Mouse (Mus musculus) heart, adult 11 months (tissue): ENCODE measurements around the gene Evi5l.

Source experiments
- DNase-seq: peaks from one replicate; pipeline ENCODE4 v3.0.0; 2022

Gene Evi5l

GRCm38 (mm10) chr8:4239193-4239890 is 73.0 kb downstream of the Evi5l start:
- DNase-seq: peak; percentile 92

DNA sequence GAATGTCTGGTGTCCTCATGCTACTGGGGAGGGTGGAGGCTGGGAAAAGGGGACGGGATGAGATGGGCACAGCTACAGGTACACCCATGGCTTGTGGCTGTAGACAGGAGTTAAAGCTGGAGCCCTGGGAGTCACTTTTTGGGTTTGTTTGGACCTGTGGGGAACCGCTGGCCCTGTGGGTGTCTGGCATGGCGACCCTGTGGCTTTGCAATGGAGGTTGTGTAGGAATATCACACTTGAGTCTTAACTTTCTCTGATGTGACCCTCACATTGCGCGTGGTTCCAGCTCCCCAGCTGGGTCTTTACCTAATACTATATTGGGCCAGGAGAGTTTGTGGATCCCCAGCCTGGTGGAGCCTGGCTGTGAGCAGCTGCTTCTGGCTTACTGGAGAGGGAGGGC is 78.7 kb downstream of the Evi5l start:
- DNase-seq: peak; percentile 90

DNA sequence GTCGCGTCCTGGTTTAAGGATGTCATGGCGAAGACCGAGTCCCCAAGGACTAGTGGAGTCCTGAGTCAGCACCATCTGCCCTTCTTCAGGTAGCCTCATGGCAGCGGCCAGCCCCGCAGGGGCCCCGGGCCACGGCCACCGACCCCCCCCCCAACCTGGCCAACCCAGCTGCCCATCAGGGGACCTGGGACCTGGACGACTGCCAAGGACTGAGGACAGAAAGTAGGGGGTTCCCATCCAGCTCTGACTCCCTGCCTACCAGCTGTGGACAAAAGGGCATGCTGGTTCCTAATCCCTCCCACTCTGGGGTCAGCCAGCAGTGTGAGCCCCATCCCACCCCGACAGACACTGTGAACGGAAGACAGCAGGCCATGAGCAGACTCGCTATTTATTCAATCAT is 79.4 kb downstream of the Evi5l start:
- DNase-seq: peak; percentile 91

- DNase-seq: peak; percentile 70
These were observed 80.9 kb downstream of the Evi5l start for GRCm38 (mm10) chr8:4247241-4247640.

GRCm38 (mm10) chr8:4247951-4248540 is 81.7 kb downstream of the Evi5l start, which contains the start of gene Tgfbr3l:
Gene Tgfbr3l (plus strand): TSS chr8:4248214.
- peak; percentile 91 for DNase-seq

GRCm38 (mm10) chr8:4249213-4249612 is 82.8 kb downstream of the Evi5l start:
- peak; percentile 93 for DNase-seq

- peak; percentile 98 for DNase-seq
These were observed 84.1 kb downstream of the Evi5l start for GRCm38 (mm10) chr8:4250306-4250970.

DNA sequence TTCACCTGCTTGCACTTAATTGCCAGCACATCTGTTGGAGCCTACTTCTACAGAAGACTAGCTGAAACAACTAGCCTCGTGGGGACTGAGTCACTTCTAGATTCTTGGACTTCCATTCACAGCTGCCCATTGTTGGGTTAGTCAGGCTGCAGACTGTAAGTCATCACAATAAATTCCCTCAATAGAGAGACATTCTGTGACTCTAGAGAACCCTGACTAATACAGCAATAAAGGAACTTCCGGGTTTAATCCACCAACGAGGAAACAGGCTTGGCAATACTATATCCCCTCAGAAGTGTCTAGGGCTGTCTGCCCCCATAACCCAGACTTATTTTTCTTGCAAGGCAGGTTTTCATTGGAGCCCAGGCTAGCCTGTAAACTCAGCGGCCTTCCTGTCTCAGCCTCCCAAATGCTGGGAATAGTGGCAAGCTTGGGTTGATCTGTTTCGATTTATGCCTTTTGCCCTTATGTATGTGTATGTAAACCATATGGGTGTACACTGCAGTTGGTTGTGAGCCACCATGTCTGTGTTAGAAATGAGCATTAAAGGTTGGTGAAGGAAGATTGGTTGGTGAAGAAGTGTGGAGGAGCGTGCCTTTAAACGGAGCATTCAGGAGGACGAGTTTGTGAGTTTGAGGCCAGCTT is 85.9 kb downstream of the Evi5l start:
- DNase-seq: peak; percentile 88

- DNase-seq: peak; percentile 99
These were observed 86.8 kb downstream of the Evi5l start, which contains the start of gene Snapc2 for GRCm38 (mm10) chr8:4252934-4253841. Gene Snapc2 (plus strand): TSS chr8:4253080.

GRCm38 (mm10) chr8:4254001-4254400 is 87.6 kb downstream of the Evi5l start:
- peak; percentile 89 for DNase-seq

- DNase-seq: peak; percentile 90
These were observed 89.1 kb downstream of the Evi5l start for GRCm38 (mm10) chr8:4255471-4255870.

- DNase-seq: peak; percentile 81
These were observed 90.5 kb downstream of the Evi5l start for GRCm38 (mm10) chr8:4256911-4257310.

GRCm38 (mm10) chr8:4257350-4257749 is 91.0 kb downstream of the Evi5l start:
- DNase-seq: peak; percentile 74

DNA sequence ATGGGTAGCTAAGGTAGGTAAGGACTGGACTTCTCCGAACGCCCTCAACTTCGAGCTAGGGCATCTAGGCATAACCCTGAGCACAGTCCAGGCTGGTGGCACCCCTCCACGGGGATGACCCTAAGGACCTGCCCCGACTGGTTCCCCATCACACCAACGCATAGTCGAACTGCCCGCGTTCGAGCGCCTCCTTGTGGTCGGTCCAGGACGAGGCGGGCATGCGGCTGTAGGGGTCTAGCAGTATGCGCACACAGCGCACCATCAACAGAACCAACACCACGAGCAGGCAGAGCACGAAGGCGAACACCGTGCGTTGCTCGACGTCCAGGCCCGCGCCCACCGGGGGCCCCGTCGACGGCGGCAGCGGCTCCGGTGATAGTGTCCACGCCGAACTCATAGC is 91.9 kb downstream of the Evi5l start:
- DNase-seq: peak; percentile 95

DNA sequence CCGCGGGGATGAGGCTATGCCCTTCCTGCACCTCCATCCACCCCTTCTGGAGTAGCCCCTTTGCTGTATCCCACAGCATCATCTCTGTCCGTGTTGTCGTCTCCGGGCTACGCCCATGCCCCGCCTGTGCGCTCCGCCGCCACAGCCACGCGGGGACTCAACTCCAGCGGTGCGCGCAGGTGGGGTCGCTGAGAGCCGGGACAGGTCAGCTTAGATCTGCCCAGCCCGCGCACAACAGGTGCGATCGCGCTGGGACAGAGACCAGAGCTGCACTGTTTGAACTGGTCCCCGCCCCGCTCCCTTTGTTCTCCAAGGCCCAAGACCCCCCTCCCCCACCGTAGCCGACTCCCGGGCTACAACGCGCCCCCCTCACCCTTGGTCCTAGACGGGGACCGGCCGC is 92.3 kb downstream of the Evi5l start:
- peak; percentile 96 for DNase-seq

DNA sequence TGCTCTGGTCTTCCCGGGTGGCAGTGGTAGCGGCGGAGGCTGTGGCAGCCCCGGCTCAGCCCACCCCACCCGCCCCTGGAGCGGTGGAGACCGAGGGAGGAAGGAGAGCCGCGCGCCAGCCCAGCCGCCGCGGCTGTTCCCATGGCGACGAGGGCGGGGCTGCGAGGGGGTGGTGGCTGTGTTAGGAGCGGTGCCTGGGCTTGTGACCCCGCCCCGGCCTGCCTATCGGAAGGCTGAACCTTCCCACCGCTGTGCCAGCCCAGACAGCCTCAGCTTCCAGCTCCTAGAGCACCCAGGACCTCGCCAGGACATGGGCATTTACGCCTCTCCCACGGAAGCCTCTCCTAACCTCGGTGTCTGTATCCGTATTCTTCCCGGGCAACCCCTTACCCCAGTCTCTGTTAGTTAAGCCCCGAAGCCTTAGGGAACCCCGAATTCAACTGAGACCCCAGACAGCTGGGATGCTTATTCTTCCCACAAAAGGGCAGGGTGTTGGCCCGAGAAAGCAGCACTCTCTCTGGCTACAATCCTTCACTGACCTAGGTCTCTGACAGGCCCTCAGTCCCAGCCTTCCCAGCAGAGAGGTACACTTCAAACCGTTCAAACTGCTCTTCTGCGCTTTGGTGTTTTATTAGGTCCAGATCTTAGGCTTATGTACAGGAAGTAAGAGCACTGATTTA is 92.9 kb downstream of the Evi5l start, which contains the start of gene Ctxn1:
Gene Ctxn1, minus strand, starts transcription at position 150 of the 680 bp plus-strand sequence.
- peak; percentile 99 for DNase-seq

- peak; percentile 90 for DNase-seq
These were observed 93.4 kb downstream of the Evi5l start for GRCm38 (mm10) chr8:4259805-4260170.
